Mouse (Mus musculus) gastrocnemius, postnatal 14 days (tissue): ENCODE results near the gene Fundc1. TPM values are rescaled to one million over a fixed set of nuclear protein-coding genes. Genes with fewer than 3 reads are reported as not detected.
"Not testable (repeated sequence)": the region's sequence is repeated elsewhere in the genome, so short reads cannot be mapped to it uniquely, and the experiment has no call there.

Experiments
- DNase-seq: peaks from one replicate; pipeline ENCODE4 v3.0.0; 2021; ENCODE audit warnings: mixed read lengths
- intact Hi-C: fragments of 180-260 bp; cut with DNase I; formaldehyde crosslinking; loops from one replicate; pipeline ENCODE4 v1.15.1; 2025; ENCODE audit warnings: low total_unique reads
- long read RNA-seq, 2 experiments: library from polyadenylated mRNA; stranded (forward); transcript quantifications; one replicate each; pipeline ENCODE4 v2.0.0; 2021
- total RNA-seq, 2 experiments: library from RNA; stranded (reverse); gene quantifications; 2 replicates each; pipeline ENCODE4 v1.2.3; 2021

Gene Fundc1
- 10 to 100 TPM; 23.7 to 25.9 TPM for total RNA-seq
- long read RNA-seq, experiment 1, transcript Fundc1-201 (5 exons, 1,983 nt): major isoform, 27 of 29 reads
- long read RNA-seq, experiment 1, partial matches to known transcripts: 1 of 29 reads
- long read RNA-seq, experiment 1, other reads (novel, unspliced or antisense): 1 of 29 reads
- long read RNA-seq, experiment 2, transcript Fundc1-201 (5 exons, 1,983 nt): major isoform, 35 of 39 reads
- long read RNA-seq, experiment 2, partial matches to known transcripts: 0 of 39 reads
- long read RNA-seq, experiment 2, other reads (novel, unspliced or antisense): 4 of 39 reads

DNA sequence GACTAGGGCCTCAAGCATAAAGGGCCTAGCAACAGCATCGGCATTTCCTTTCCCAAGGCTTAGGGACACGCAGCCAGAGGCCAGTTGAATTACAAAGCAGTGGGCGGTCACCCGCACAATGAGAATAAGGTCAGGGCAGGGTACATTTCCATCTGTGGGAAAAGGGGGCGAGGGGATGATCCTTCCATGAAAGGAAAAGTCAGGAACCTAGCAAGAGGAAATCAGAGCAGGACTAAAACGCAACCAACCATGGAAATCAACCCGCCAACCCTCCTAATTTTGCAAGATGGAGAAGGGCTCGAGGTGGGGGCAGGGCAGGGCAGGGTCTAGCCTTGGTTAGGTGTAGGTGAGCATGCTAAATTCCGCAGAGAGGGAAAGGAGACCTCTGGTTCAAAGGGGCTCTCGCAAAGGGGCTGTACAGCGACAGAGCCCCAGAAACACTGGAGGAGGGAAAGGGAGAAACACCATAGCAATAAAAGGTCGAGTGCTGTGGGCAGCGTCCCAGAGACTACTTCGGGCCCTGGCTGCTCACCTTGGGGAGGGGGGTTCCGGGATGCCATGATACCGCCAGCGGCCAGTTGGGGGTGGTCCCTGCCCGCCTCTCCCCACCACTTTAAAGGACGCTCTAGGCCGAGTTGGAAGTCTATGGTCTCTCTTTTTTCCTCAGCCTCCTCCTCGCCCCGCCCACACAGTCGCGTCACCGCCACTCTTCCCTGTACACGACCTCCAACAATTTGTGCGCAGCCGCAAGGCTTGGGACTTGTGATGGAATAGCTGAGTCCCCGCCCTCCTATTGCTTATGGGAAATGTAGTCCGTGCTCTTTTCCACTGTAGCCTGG lies at the start of gene Fundc1:
TSS of gene Fundc1 (minus strand) at position 705 of the 839 bp plus-strand sequence.
- peak; percentile 95 for DNase-seq
- intact Hi-C loops: no loop called here

GRCm38 (mm10) chrX:17611253-17611652 lies 39.1 kb upstream of the Fundc1 start:
- intact Hi-C loops: no loop called here
- no peak for DNase-seq

DNA sequence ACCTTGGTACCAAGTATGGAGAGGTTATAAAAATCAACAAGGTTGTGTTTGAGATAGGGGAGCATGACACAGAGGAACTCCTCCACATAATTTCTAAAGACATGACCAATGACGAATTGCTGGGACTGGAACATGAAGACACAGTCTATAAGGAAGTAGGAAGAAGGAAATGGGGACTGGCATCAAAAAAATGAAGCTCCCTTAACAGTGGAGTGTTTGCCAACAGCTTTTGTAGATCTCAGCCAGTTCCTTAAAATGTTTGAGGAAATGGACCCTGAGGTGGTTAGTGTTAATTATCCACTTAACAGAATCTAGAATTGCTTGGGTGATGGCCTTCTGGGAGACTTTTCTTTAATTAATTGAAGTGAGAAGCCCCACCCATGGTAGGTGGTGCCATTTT lies 36.6 kb upstream of the Fundc1 start:
- intact Hi-C loops: no loop called here
- DNase-seq: no peak

DNA sequence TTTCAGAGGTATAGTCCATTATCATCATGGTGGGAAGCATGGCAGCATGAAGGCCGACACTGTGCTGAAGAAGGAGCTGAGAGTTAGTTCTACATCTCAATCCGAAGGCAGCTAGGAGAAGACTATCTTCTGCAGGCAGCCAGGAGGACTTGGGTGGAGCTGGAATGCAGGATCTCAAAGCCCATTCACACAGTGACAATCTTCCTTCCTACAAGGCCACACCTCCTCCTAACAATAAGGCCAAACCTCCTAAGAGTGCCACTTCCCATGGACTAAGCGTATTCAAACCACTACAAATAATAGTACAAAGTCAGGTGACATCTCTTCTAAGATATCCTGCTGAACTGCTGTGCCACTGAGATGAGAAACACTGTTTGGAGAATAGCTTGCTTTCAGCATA lies 35.5 kb upstream of the Fundc1 start:
- intact Hi-C loops: no loop called here
- no peak for DNase-seq

DNA sequence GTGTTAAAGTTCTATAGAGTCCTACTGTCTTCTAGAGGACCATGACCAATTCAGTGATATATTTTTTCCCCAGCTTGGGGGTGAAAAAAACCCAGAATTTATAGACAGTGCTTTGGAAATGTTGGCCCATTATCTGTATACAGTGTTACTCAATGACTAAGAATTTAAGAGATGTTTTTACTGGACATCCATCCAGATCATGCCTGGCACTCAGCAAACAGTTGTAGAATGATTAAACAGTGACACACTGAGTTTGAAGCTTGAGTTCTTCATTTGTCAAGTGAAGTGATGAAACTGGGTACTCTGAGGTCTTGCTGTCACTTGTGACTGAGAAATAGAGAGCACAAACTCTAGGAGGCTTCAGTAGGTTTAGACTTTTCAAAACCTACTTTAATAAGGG lies 21.2 kb upstream of the Fundc1 start:
- intact Hi-C loops: no loop called here
- no peak for DNase-seq

- DNase-seq: peak; percentile 37
- intact Hi-C loops: no loop called here
These were observed 18.6 kb upstream of the Fundc1 start for GRCm38 (mm10) chrX:17590745-17591144.

DNA sequence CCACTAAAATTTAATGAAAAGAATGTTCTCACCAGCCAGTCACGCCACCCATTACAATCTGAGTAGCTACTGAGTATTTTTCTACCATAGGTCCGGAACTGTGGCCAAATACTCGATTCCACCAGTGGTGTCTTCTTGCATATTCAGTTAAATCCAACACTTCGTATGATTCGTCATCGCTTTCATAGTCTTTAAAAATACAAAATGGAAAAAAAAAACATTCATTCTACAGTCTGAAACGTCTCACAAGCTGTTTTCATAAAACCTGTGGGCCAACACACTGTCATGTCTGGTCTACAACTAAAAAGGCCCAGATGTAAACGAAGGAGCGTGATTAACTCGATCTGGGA lies 879 bp downstream of the Fundc1 start:
- DNase-seq: no peak
- intact Hi-C loops: no loop called here

GRCm38 (mm10) chrX:17568670-17569069 lies 3.5 kb downstream of the Fundc1 start:
- intact Hi-C loops: no loop called here
- DNase-seq: no peak

DNA sequence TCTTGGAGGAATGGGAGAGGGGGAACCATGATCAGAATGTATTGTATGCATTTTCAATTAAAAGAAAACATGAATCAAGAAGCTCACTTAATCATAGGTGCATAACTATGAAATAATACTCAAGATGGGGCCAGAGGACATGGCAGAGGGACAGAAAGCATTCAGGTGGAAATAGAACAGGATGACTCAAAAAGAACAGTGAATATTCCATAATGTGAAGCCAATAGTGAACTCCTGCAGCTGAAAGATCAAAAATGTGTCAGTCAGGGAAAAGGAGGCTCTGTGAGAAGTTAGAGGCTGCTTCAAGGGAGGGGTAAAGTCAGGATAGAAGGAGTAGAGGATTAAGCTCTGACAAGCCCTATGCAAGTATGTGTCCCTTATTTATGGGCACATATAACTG lies 6.4 kb downstream of the Fundc1 start:
- no peak for DNase-seq

DNA sequence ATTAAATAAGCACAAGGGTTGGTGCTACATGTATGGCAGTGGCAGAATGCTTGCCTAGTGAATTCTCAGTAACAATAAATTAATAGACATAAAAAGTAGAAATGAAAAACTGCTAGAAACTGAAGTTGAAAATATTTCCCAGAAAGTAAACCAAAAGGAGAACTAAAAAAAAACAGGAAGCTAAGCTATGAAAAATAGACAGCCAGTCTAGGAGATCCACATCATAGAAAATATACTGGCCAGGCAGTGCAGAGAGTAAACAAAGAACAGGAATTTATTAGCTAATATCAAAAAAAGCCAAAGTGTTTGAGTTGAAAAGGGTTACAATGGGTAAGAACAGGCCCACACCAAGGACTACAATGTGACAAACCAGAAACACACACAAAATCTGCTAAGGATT lies 7.4 kb downstream of the Fundc1 start:
- no peak for DNase-seq
- intact Hi-C loops: no loop called here

More for the DNA sequence above, 6.4 kb downstream of the Fundc1 start:
- intact Hi-C loops: no loop called here

GRCm38 (mm10) chrX:17558746-17559145 lies 13.4 kb downstream of the Fundc1 start:
- no peak for DNase-seq
- intact Hi-C loops: no loop called here

DNA sequence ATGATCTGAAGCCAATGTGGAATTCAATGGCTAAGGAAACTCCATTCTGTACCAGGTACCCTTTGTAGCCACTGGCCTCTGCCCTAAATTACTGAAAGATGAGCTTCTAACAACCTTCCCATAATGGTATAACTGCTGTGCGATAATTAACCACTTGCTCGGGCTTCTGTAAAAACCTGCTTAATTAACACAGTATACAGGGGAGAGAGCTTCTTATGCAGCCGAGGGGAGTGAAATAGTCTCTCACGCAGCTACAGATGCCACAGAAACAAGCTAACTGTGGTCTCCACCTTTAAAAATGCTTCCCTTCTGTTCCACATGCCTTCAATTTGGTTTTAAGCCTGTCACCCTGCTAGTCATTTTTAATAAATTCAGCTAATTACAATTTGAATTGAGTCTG lies 17.6 kb downstream of the Fundc1 start:
- intact Hi-C loops: no loop called here

GRCm38 (mm10) chrX:17551586-17551985 lies 20.5 kb downstream of the Fundc1 start:
- intact Hi-C loops, DNase-seq: not testable (repeated sequence)

More for the DNA sequence above, 17.6 kb downstream of the Fundc1 start:
- DNase-seq: no peak

DNA sequence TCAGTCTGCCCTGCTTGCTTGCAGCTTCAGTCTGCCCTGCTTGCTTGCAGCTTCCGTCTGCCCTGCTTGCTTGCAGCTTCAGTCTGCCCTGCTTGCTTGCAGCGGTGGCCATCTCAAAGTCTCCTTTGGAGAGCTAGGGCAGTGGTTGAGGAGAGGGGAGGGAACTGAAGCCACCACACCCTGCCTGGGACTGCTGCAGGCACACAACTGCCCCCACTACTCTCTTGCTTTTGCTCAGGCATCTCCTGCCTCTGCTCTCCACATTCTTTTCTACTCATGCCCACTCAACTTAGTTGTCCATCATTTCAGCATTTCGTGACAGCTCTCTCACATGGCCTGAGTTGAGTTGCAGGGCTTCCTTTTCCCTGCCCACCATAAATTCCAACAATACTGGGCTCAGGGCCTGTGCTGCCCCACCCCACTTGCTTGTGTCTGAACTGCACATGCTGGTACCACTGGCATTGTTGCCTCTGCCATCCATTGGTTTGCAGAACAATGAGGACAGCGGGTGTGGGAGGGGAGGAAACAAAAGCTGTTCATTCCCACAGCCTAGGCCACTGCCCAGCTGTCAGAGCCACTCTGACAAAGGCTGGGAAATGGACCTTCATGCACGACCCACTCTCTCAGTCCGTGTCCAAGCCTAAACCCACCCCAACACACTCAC lies 24.9 kb downstream of the Fundc1 start:
- intact Hi-C loops: no loop called here
- DNase-seq: no peak

- intact Hi-C loops: no loop called here
- no peak for DNase-seq
These were observed 27.1 kb downstream of the Fundc1 start for GRCm38 (mm10) chrX:17544860-17545492.

DNA sequence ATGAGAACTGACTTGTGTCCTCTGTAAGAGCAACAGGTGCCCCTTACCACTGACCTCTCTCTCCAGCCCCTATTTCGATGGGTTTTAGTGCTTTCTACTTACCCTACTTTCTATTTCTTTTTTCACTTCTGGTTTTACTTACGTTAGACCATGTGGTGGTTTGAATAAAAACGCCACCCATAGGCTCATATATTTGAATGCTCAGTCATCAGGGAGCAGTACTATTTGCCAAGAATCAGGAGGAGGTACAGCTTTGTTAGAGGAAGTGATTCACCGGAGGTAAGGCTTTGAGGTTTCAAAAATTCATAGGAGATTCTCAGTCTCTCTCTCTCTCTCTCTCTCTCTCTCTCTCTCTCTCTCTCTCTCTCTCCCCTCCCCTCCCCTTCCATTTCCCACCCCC lies 34.4 kb downstream of the Fundc1 start:
- intact Hi-C loops: no loop called here
- no peak for DNase-seq

DNA sequence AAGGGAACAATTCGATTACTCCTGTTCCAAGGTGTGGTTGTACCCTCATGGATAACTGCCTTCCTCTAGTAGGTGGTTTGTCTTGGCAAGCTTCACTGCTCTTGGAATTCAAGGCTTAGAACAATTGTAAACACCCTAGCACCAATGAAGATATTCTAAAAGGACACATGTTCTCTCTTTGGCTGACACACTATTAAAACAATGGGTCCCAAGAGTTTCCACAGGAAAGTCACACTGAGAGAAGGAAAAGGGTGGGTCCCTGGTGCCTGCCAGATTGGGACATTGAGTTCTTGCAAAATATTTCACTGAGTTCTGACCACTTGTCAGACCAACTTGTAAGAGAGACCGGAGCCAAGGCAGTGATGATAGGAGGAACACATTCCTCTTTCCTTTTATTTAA lies 45.1 kb downstream of the Fundc1 start:
- DNase-seq: no peak
- intact Hi-C loops: no loop called here

GRCm38 (mm10) chrX:17521221-17521716 lies 50.9 kb downstream of the Fundc1 start:
- intact Hi-C loops: no loop called here
- DNase-seq: no peak

- peak; percentile 19 for DNase-seq
- intact Hi-C loops: no loop called here
These were observed 52.0 kb downstream of the Fundc1 start for GRCm38 (mm10) chrX:17520086-17520485.

GRCm38 (mm10) chrX:17514012-17514411 lies 58.1 kb downstream of the Fundc1 start:
- intact Hi-C loops: no loop called here
- DNase-seq: no peak
